Comparison of ENCODE assay signal across 8 mouse cellular contexts in the genomic region with DNA sequence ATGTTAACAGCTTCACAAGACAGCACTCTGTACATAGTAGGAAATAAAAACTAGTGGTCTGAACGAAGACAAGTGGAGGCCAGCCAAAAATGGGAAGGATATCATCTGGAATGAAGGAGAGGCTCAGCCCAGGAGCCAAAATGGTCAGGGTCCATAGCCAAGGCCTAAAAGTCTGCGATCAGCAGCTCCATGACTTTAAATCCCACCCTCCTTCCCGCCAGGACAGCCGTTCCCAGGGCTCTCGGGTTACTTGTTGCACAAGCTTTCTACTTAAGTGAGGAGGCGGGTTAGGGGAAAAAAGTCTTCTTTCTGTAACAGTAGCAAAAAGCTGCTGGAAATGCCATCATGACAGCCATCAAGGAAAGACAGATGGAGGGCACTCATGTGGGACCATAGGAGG. TPM values are rescaled to one million over a fixed set of nuclear protein-coding genes. Genes with fewer than 3 reads are reported as not detected.
A peak's percentile ranks its signal among the peaks of the same experiment; 100 is the strongest.
DNase-seq lines count a peak whose midpoint lies in the region; ATAC-seq lines count a peak whose summit lies in the region.
"Had no signal": no experiment of that assay in that cellular context is flagged by ENCODE, and none has a peak within 500 bp of the region (broad histone marks: within the 10 kb centered on the region; RNA-seq: fewer than 3 reads in every experiment).

No protein-coding gene starts in this region.

- 69% methylated on average over 6 of the region's 6 CpGs for WGBS in neural tube, embryonic 13.5 days

- peaks cover 18% of the 10 kb centered on the region; the same call in 1 of the 2 replicates for H3K4me1 ChIP-seq in neural tube, embryonic 13.5 days (replicated peaks)

- no peak overlapping the region for H3K4me3 ChIP-seq in neural tube, embryonic 13.5 days

- H3K27me3 ChIP-seq in neural tube, embryonic 13.5 days = no peaks in the 10 kb centered on the region

- no peak for ATAC-seq in neural tube, embryonic 13.5 days (ENCODE audit: low read depth)

- H3K9ac ChIP-seq in neural tube, embryonic 13.5 days = no peak overlapping the region

- H3K36me3 ChIP-seq in neural tube, embryonic 13.5 days = peaks cover 97% of the 10 kb centered on the region

- H3K4me2 ChIP-seq in neural tube, embryonic 13.5 days = no peak overlapping the region

- DNase-seq in neural tube, embryonic 10.5 days (ENCODE audit: extremely low spot score, low spot score) = no peak
- peak; percentile 60 for DNase-seq in heart, adult 9 months (ENCODE audit: low spot score in 2 of 2)
- peak; percentile 61 for DNase-seq in kidney, postnatal 14 days
- DNase-seq in cerebellum, postnatal 10 days = no peak
- no peak for DNase-seq in urinary bladder, adult 18-20 months (ENCODE audit: low spot score in 2 of 2)
- DNase-seq in thymus, adult 18-20 months = no peak

- H3K27ac ChIP-seq in neural tube, embryonic 13.5 days (replicated peaks) = peak overlapping the region; percentile 59

- H3K9me3 ChIP-seq in neural tube, embryonic 13.5 days = no peaks in the 10 kb centered on the region

RNA-seq across cellular contexts. Expression of a gene that starts 19.8 kb away (rescaled TPM):
- polyA plus RNA-seq in neural tube, embryonic 13.5 days (2015; fragmentation: Nextera tagmentation; extraction: Ambion mirVana) = 0.20 TPM in 1 of 2 replicates, not detected in the other
- polyA plus RNA-seq: liver, embryonic 16.5 days had no signal

RNA-seq across cellular contexts. Expression of a gene that starts 42.5 kb away (rescaled TPM):
- 7.6 and 9.0 TPM in 2 replicates for polyA plus RNA-seq in neural tube, embryonic 13.5 days (2015; fragmentation: Nextera tagmentation; extraction: Ambion mirVana)

Comparison
In these comparisons a context has a peak if more than half of its experiments do, and no peak if none do; other contexts are left out.
1. DNase-seq: peak in heart, adult 9 months (2 of 2) and kidney, postnatal 14 days (single experiment); none in neural tube, embryonic 10.5 days (single experiment), cerebellum, postnatal 10 days (0 of 2), urinary bladder, adult 18-20 months (0 of 2) and thymus, adult 18-20 months (0 of 2).